Mouse (Mus musculus): ENCODE data around the gene Sergef. TPM values are rescaled to one million over a fixed set of nuclear protein-coding genes. Genes with fewer than 3 reads are reported as not detected.

Gene Sergef
- polyA plus RNA-seq, 1 experiment from 2014 or later = 21.1 TPM

DNA sequence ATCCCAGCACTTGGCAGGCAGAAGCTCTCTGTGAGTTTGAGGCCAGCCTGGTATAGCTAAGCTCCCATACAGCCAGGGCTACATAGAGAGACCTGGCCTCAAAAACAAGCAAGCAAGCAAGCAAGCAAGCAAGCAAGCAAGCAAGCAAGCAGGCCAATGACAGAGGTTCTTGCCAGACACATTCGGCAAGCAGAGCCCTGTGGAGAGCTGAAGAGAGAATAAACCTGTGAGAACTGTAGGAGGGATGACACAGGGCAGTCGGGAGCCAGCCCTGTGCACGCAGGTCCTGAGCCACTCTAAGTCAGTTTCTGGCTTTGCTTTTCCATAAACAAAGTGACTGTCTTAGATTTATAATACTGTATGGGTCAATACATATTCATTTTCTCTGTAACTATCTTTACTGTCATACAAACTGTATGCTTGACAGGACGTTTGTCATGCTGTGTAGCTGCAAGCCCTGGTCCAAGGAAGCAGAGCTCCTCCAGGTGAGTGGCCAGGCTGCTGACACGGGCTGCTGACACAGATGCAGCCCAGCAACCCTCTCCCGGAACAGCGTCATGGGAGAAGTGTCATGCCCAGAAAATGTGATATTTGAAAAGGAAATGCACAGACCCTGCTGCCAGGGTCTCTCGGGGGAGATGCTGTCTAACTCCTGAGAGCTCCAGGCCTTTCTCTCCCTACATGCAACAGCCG lies 192.0 kb downstream of the Sergef start:
- Histone ChIP-seq H3K4me1 (peaks cover 10% of the 10 kb centered on the region), H3K36me3 (no peaks in the 10 kb centered on the region), H3K9ac (no peak overlapping the region), H3K4me3 (no peak overlapping the region), H3K9me3 (no peaks in the 10 kb centered on the region), H3K4me2 (replicated peaks) (no peak overlapping the region), H3K27ac (no peak overlapping the region), H3K27me3 (replicated peaks) (no peaks in the 10 kb centered on the region)
- WGBS = 68% methylated on average over 9 of the region's 9 CpGs
- ATAC-seq (ENCODE audit: low FRiP score, low read depth) = no peak

DNA sequence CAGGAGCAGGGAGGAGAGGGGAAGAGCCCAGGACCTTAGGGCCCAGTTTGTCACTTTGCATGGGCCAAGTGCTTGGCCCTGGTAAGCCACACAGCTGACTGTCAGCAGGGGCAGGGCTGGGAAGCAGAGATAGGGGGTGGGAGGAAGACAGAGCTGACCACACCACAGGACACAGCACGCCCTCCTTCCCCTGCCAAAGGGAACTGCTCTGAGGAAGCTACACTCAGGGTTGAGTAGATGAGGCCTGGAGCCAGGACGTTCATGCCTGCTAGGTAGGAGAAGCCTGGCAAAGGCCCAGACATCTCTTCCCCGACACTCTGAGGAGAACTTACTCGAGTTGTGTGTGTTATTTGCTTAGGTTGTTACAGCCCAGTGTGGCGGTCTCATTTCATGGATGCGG lies 193.7 kb downstream of the Sergef start:
- H3K9me3 ChIP-seq = no peaks in the 10 kb centered on the region
- H3K27me3 ChIP-seq (replicated peaks) = no peaks in the 10 kb centered on the region
- 81% methylated on average over 6 of the region's 6 CpGs for WGBS
- no peak overlapping the region for H3K27ac ChIP-seq
- H3K4me1 ChIP-seq = peaks cover 10% of the 10 kb centered on the region
- no peak overlapping the region for H3K4me3 ChIP-seq
- no peak overlapping the region for H3K4me2 ChIP-seq (replicated peaks)
- no peak for ATAC-seq (ENCODE audit: low FRiP score, low read depth)
- H3K9ac ChIP-seq = no peak overlapping the region
- no peaks in the 10 kb centered on the region for H3K36me3 ChIP-seq

DNA sequence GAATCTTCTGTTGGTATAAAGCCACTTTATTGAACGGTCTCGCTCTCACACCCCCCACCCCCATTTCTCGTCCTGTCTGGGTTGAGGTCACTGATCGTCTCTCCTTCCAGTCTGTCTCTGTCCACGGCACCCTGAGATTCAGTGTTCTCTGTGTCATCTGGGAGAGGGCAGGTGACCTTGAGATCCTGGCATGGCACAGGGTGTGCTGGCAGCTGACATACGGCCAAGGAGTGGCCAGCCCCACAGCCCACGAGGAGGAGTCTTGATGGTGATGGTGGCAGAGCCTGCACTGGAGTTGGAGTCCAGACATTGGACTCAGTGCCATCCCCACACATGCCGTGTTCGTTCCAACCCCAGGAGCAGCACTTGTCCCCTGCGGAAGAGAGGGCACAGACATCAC lies 196.4 kb downstream of the Sergef start:
- H3K4me3 ChIP-seq = no peak overlapping the region
- H3K27ac ChIP-seq = no peak overlapping the region
- no peaks in the 10 kb centered on the region for H3K9me3 ChIP-seq
- no peak overlapping the region for H3K4me2 ChIP-seq (replicated peaks)
- peaks cover 5% of the 10 kb centered on the region for H3K4me1 ChIP-seq
- H3K9ac ChIP-seq = no peak overlapping the region
- no peaks in the 10 kb centered on the region for H3K27me3 ChIP-seq (replicated peaks)
- no peaks in the 10 kb centered on the region for H3K36me3 ChIP-seq
- no peak for ATAC-seq (ENCODE audit: low FRiP score, low read depth)
- 88% methylated on average over 10 of the region's 10 CpGs for WGBS

DNA sequence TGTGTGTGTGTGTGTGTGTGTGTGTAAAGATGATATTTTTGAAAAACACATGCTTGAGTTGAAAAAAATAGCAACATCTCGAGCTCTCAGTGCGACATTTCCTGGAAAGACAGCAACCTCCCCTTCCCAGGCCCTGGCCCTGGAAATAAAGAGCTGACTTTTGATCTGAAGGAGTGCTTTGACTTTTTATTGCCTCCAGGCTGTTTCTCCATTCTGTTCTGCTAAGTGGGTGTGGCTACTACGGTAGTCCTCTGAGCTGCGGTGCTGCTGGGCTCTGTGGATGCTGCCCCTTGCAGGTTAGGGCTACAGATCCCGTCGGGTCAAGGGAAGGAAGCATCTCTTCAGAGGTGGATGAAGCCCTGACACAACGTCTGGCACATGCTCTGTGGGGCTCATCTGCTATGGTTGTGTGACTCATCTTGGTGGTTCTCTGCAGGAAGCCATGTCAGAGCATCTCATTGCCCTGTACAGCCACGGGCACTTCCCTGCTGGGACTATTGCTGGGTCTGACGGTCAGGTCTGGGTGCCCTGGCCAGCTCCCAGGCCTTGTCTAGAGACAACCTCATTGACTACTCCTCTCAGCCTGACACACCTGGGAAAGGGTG lies 201.0 kb downstream of the Sergef start:
- no peak overlapping the region for H3K4me3 ChIP-seq
- H3K36me3 ChIP-seq = peaks cover 4% of the 10 kb centered on the region; the same call in 1 of the 2 replicates
- ATAC-seq (ENCODE audit: low FRiP score, low read depth) = no peak
- H3K27me3 ChIP-seq (replicated peaks) = no peaks in the 10 kb centered on the region
- H3K4me1 ChIP-seq = peaks cover 9% of the 10 kb centered on the region; the same call in 1 of the 2 replicates
- no peak overlapping the region for H3K27ac ChIP-seq
- no peak overlapping the region for H3K4me2 ChIP-seq (replicated peaks)
- H3K9ac ChIP-seq = no peak overlapping the region
- 15% methylated on average over 9 of the region's 9 CpGs for WGBS
- no peaks in the 10 kb centered on the region for H3K9me3 ChIP-seq

DNA sequence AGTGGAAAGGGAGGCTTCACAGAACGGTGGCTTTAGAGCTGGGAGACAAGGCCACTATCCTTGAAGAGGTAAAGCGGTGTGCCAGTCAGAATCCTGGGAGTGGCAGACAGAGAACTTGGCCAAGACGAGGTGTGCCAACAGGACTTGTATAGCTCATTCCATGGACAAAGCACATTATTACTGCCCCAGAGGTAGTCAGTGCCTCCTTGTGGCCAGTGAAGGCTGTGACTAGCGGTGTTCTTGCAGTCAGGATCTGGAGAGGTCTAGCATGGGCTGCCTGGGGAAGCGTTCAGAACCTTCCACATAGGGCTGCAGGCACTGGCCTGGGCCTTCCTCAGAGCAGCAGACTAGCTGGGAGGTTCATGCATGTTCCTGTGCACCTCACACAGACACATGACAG lies 203.8 kb downstream of the Sergef start:
- Histone ChIP-seq H3K27me3 (replicated peaks) (no peaks in the 10 kb centered on the region), H3K4me2 (replicated peaks) (no peak overlapping the region), H3K4me3 (no peak overlapping the region), H3K9ac (no peak overlapping the region), H3K4me1 (peaks cover 13% of the 10 kb centered on the region; the same call in 1 of the 2 replicates), H3K9me3 (no peaks in the 10 kb centered on the region), H3K27ac (no peak overlapping the region), H3K36me3 (peaks cover 4% of the 10 kb centered on the region; the same call in 1 of the 2 replicates)
- ATAC-seq (ENCODE audit: low FRiP score, low read depth) = no peak
- 89% methylated on average over 5 of the region's 5 CpGs for WGBS

DNA sequence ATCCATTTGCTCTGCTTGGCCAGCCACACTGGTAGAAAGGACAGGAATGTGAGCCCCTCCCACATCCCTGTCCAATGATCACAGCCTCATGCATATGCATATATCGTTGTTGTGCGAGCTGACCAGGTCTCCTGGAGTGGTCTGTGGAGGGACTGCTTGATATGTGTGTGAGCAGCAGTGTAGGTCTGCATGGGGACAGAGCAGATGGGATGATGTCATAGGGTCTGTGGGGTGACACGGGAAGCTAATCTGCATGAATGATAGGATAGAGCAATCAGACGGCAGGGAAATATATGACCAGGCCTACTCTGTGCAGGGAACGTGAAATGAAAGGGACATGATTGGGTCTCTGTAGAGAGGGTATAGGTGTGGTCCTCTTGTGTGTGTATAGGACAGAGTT lies 205.7 kb downstream of the Sergef start:
- Histone ChIP-seq H3K27ac (no peak overlapping the region), H3K4me1 (peaks cover 13% of the 10 kb centered on the region; the same call in 1 of the 2 replicates), H3K4me3 (no peak overlapping the region), H3K4me2 (replicated peaks) (no peak overlapping the region), H3K9me3 (no peaks in the 10 kb centered on the region), H3K36me3 (peaks cover 4% of the 10 kb centered on the region; the same call in 1 of the 2 replicates), H3K9ac (no peak overlapping the region), H3K27me3 (replicated peaks) (no peaks in the 10 kb centered on the region)
- ATAC-seq (ENCODE audit: low FRiP score, low read depth) = peak; percentile 77
- WGBS = 46% methylated on average over 5 of the region's 5 CpGs

DNA sequence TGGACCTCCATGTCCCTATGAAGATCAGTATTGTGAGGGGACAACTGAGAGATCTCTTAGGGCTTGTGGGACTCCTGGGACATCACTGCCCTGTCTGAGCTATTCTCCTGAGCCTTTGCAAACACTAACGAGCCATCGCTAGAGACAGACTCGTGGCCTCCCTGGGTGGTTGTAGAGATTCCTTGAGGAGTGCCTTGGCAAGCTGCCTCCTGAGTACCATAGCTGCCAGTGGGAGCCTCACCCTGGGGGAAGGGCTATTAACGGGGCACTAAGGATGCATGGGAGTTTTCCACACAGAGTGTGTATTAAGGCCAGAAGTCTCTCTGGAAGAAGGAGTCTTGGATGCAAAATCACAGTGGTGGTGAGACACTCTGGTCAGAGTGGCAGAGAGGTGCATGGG lies 214.6 kb downstream of the Sergef start:
- Histone ChIP-seq H3K36me3 (no peaks in the 10 kb centered on the region), H3K9me3 (no peaks in the 10 kb centered on the region), H3K4me2 (replicated peaks) (no peak overlapping the region), H3K4me3 (no peak overlapping the region), H3K27me3 (replicated peaks) (no peaks in the 10 kb centered on the region), H3K9ac (no peak overlapping the region), H3K27ac (no peak overlapping the region), H3K4me1 (peaks cover 21% of the 10 kb centered on the region)
- no peak for ATAC-seq (ENCODE audit: low FRiP score, low read depth)
- WGBS = 70% methylated on average over 4 of the region's 4 CpGs

DNA sequence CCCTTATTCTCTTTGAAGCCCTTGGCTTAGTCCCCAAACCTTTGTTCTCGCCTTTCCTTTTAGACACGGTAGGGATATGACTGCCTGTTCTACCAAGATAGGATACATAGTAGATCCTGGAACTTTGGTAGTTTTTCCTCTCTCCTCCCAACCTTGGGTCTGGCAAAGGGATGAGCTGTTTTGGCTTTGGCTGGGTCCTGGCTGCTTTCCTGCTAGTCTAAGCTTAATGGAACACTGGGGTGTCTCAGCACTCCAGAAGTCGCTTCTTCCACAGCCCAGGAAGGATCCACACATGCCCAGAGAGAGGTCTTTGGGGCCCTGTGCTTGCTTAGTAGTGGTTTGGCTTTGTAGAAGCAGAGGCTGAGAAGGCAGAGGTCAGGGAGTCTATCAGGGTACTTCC lies 215.7 kb downstream of the Sergef start:
- no peaks in the 10 kb centered on the region for H3K27me3 ChIP-seq (replicated peaks)
- no peak overlapping the region for H3K4me3 ChIP-seq
- peaks cover 21% of the 10 kb centered on the region for H3K4me1 ChIP-seq
- no peaks in the 10 kb centered on the region for H3K36me3 ChIP-seq
- no peak for ATAC-seq (ENCODE audit: low FRiP score, low read depth)
- no peak overlapping the region for H3K27ac ChIP-seq
- H3K4me2 ChIP-seq (replicated peaks) = no peak overlapping the region
- no peaks in the 10 kb centered on the region for H3K9me3 ChIP-seq
- H3K9ac ChIP-seq = no peak overlapping the region
- 83% methylated on average over 3 of the region's 3 CpGs for WGBS

DNA sequence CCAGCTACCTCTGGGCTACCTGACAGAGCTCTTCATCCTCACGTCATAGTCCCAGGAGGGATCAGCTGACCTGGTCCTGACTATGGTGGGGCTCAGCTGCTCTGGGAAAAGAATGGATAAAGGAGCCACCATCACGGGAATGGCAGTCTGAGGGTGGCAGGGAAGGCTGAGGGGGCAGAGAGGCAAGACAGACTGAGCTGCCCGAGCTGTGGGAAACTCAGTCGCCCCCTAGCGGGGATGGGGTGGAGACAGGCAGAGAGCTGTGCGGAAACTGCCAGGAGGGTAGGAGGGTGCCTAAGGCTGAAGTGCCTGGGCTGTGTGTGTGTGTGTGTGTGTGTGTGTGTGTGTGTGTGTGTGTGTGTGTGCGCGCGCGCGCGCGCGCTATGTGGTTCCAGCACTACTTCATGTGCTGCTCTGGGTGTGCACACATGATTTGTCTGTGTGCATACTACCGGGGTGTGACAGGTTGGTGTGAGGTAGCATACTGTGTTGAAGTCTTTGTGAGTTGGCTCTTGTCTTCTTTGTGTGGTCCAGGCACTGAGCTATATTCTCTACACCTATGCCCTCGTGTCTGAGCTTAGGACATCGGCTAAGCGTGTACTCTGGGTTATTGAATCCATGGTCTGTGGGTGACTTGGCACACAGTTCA lies 216.7 kb downstream of the Sergef start:
- H3K4me1 ChIP-seq = peaks cover 27% of the 10 kb centered on the region
- H3K27ac ChIP-seq = no peak overlapping the region
- H3K27me3 ChIP-seq (replicated peaks) = no peaks in the 10 kb centered on the region
- WGBS = 48% methylated on average over 18 of the region's 18 CpGs
- H3K4me3 ChIP-seq = no peak overlapping the region
- H3K36me3 ChIP-seq = no peaks in the 10 kb centered on the region
- H3K4me2 ChIP-seq (replicated peaks) = peak overlapping the region; percentile 37
- ATAC-seq (ENCODE audit: low FRiP score, low read depth) = peak; percentile 73
- no peak overlapping the region for H3K9ac ChIP-seq
- H3K9me3 ChIP-seq = no peaks in the 10 kb centered on the region

DNA sequence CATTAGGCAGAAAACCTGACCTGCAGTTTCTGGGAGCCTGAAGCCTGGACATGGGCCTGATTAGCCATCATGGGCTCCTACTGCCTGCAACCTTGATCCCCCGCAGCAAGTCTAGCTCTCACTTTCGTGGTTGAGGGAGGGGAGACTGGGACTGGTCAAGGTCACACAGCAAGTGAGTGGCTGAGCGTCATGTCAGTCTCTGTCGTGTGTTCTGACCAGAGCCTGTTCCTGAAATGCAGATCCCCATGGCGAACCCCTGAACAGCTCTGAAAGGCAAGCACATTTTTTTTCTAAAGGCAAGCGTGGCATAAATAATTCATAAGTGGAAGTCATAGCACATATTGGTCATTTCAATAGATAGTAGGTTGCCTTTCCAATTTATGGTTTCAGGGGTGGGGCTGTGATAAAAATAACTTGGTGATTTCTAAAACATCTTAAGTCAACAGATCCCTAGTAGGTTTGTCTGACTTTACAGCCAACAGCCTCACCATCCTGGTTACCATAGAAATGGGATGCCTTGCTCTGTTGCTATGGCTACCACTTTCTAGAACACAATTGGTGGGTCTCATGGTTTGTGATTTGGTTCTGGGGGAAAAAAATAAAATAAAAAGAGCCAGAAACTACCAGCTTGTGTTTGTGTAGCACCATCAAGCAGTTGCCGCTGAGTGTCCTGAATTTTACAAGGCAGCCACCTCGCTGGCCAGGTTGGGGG lies 217.4 kb downstream of the Sergef start:
- ATAC-seq (ENCODE audit: low FRiP score, low read depth) = peak; percentile 56
- Histone ChIP-seq H3K4me1 (peaks cover 27% of the 10 kb centered on the region), H3K4me2 (replicated peaks) (peak overlapping the region; percentile 37), H3K27me3 (replicated peaks) (no peaks in the 10 kb centered on the region), H3K27ac (no peak overlapping the region), H3K36me3 (no peaks in the 10 kb centered on the region), H3K9me3 (no peaks in the 10 kb centered on the region), H3K4me3 (no peak overlapping the region), H3K9ac (no peak overlapping the region)
- WGBS = 45% methylated on average over 8 of the region's 8 CpGs

DNA sequence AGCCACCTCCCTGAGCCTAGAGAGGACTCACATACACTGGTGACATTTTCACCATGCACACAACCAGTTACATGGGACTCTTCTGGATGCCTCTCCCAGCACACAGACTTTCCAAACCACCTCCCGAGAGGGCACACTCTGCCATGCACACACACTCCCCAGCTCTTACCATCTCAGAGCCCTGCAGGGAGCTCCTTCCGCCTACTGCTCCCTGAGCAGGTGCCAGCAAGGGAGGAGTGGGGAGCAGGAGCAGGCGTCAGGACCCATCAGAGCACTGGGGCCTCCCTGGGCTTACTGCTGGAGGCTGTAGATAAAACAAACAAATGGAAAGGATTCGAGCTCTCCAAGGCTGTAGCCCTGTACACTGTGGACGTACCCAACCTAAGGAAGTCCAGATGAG lies 218.1 kb downstream of the Sergef start:
- Histone ChIP-seq H3K27ac (no peak overlapping the region), H3K4me1 (peaks cover 27% of the 10 kb centered on the region), H3K9me3 (no peaks in the 10 kb centered on the region), H3K4me3 (no peak overlapping the region), H3K9ac (no peak overlapping the region), H3K4me2 (replicated peaks) (no peak overlapping the region), H3K36me3 (no peaks in the 10 kb centered on the region), H3K27me3 (replicated peaks) (no peaks in the 10 kb centered on the region)
- 59% methylated on average over 5 of the region's 5 CpGs for WGBS
- no peak for ATAC-seq (ENCODE audit: low FRiP score, low read depth)

DNA sequence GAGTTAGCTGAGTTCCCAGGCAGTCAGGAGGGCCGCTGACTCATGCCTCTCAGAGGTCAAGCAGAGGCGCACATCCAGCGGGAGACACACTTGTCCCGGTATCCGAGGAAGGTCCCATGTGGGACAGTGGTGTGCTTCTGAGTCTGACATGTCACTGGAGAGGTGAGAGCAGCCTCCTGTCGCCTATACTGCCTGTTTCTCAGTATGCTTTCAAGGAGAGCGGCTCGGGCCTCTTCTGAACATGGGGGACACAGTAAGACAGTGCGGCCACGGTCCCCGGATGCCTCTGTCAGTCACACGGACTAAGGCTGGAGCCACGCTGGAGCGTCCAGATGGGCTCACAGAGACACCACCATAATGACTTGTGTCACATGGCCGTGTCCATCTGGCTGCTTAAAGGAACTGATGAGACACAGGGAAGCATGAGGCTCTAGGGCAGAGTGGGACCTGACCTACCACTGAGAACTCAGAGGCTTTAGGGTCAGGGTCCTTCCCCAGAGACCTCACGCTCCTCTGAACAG lies 221.4 kb downstream of the Sergef start:
- no peaks in the 10 kb centered on the region for H3K36me3 ChIP-seq
- no peak overlapping the region for H3K4me3 ChIP-seq
- H3K27ac ChIP-seq = no peak overlapping the region
- 72% methylated on average over 16 of the region's 16 CpGs for WGBS
- H3K27me3 ChIP-seq (replicated peaks) = no peaks in the 10 kb centered on the region; the same call in 1 of the 2 replicates
- no peak overlapping the region for H3K4me2 ChIP-seq (replicated peaks)
- H3K4me1 ChIP-seq = peaks cover 28% of the 10 kb centered on the region
- H3K9me3 ChIP-seq = no peaks in the 10 kb centered on the region
- H3K9ac ChIP-seq = no peak overlapping the region
- no peak for ATAC-seq (ENCODE audit: low FRiP score, low read depth)
